Mouse (Mus musculus) bone marrow, adult 2 months (tissue): Measurements from ENCODE around the gene Adarb1.

Experiments used
- CTCF ChIP-seq: fragments of 200-500 bp; IDR thresholded peaks from 2 replicates; pipeline ENCODE4 v1.5.1; 2011; ENCODE audit warnings: low read length, control low read depth; ENCODE audit not compliant: control insufficient read depth, insufficient read depth
- POLR2A ChIP-seq: fragments of 200-500 bp; IDR thresholded peaks from 2 replicates; pipeline ENCODE4 v1.6.1; 2011; ENCODE audit warnings: low read depth, mild to moderate bottlenecking, control low read depth, low read length, borderline replicate concordance; ENCODE audit not compliant: control insufficient read depth

GRCm38 (mm10) chr10:77272980-77273730, 144.9 kb downstream of the Adarb1 start:
- TF ChIP-seq POLR2A (no peak), CTCF (no peak)
